Mouse (Mus musculus) layer of hippocampus, adult 2 months (tissue): ENCODE results near the gene Erc2. TPM values are rescaled to one million over a fixed set of nuclear protein-coding genes. Genes with fewer than 3 reads are reported as not detected.

Source experiments
- DNase-seq, 2 experiments: peaks; one replicate each; pipeline ENCODE4 v3.0.0; 2022; ENCODE audit warnings: low spot score in 2 of 2
- H3K27ac ChIP-seq: fragments of 200-600 bp; 2 replicates; pipeline ENCODE4 v1.8.1; 2022
- H3K4me3 ChIP-seq: fragments of 200-600 bp; 2 replicates; pipeline ENCODE4 v1.8.1; 2022; ENCODE audit warnings: mild to moderate bottlenecking
- CTCF ChIP-seq: fragments of 200-600 bp; conservative IDR thresholded peaks from 2 replicates; pipeline ENCODE4 v1.8.1; 2022; ENCODE audit warnings: antibody characterized with exemption, mild to moderate bottlenecking, moderate library complexity
- total RNA-seq, 2 experiments: library from RNA; stranded (reverse); gene quantifications; 2 replicates each; pipeline ENCODE4 v1.2.3; 2021

Gene Erc2
- total RNA-seq, 2 experiments from 2014 or later: 236 to 244 TPM

GRCm38 (mm10) chr14:28304131-28304530, 681.9 kb downstream of the Erc2 start:
- TF ChIP-seq CTCF: no peak

GRCm38 (mm10) chr14:28308661-28309060, 686.4 kb downstream of the Erc2 start:
- TF ChIP-seq CTCF: no peak
- no peak overlapping the region for H3K27ac ChIP-seq

More at GRCm38 (mm10) chr14:28304131-28304530, 681.9 kb downstream of the Erc2 start:
- Histone ChIP-seq H3K4me3 (no peak overlapping the region), H3K27ac (no peak overlapping the region)
- DNase-seq: no peak

GRCm38 (mm10) chr14:28316851-28317250, 694.6 kb downstream of the Erc2 start:
- Histone ChIP-seq H3K27ac (no peak overlapping the region), H3K4me3 (0 out of 2 replicates have a peak overlapping the region, but pooled peaks have one; percentile 3)
- TF ChIP-seq CTCF: no peak
- peak in 1 of 2 experiments; percentile 65 for DNase-seq

More at GRCm38 (mm10) chr14:28308661-28309060, 686.4 kb downstream of the Erc2 start:
- DNase-seq: no peak
- no peak overlapping the region for H3K4me3 ChIP-seq

GRCm38 (mm10) chr14:28321916-28322534, 699.8 kb downstream of the Erc2 start:
- TF ChIP-seq CTCF: peak; percentile 52
- DNase-seq: no peak
- no peak overlapping the region for H3K4me3 ChIP-seq
- H3K27ac ChIP-seq: no peak overlapping the region

- Histone ChIP-seq H3K27ac (no peak overlapping the region), H3K4me3 (no peak overlapping the region)
- no peak for TF ChIP-seq CTCF
- no peak for DNase-seq
These were observed 701.0 kb downstream of the Erc2 start for GRCm38 (mm10) chr14:28323243-28323642.

GRCm38 (mm10) chr14:28323727-28324126, 701.5 kb downstream of the Erc2 start:
- DNase-seq: no peak
- H3K4me3 ChIP-seq: no peak overlapping the region
- H3K27ac ChIP-seq: no peak overlapping the region
- no peak for TF ChIP-seq CTCF

GRCm38 (mm10) chr14:28326456-28326855, 704.2 kb downstream of the Erc2 start:
- TF ChIP-seq CTCF: no peak
- H3K4me3 ChIP-seq: no peak overlapping the region
- peak in 1 of 2 experiments; percentile 14 for DNase-seq

GRCm38 (mm10) chr14:28328512-28328911, 706.3 kb downstream of the Erc2 start:
- Histone ChIP-seq H3K4me3 (no peak overlapping the region), H3K27ac (no peak overlapping the region)
- TF ChIP-seq CTCF: no peak
- DNase-seq: no peak

More at GRCm38 (mm10) chr14:28326456-28326855, 704.2 kb downstream of the Erc2 start:
- H3K27ac ChIP-seq: 0 out of 2 replicates have a peak overlapping the region, but pooled peaks have one; percentile 2

- no peak for TF ChIP-seq CTCF
- DNase-seq: no peak
- H3K27ac ChIP-seq: no peak overlapping the region
These were observed 708.9 kb downstream of the Erc2 start for GRCm38 (mm10) chr14:28331108-28331507.

GRCm38 (mm10) chr14:28332351-28332953, 710.2 kb downstream of the Erc2 start:
- Histone ChIP-seq H3K27ac (no peak overlapping the region), H3K4me3 (no peak overlapping the region)
- no peak for DNase-seq
- TF ChIP-seq CTCF: no peak

More at GRCm38 (mm10) chr14:28331108-28331507, 708.9 kb downstream of the Erc2 start:
- H3K4me3 ChIP-seq: no peak overlapping the region

- no peak for DNase-seq
- no peak overlapping the region for H3K4me3 ChIP-seq
- TF ChIP-seq CTCF: no peak
- H3K27ac ChIP-seq: no peak overlapping the region
These were observed 716.9 kb downstream of the Erc2 start for GRCm38 (mm10) chr14:28339146-28339545.

- TF ChIP-seq CTCF: no peak
- DNase-seq: no peak
These were observed 726.9 kb downstream of the Erc2 start for GRCm38 (mm10) chr14:28349129-28349528.

GRCm38 (mm10) chr14:28356031-28356430, 733.8 kb downstream of the Erc2 start:
- Histone ChIP-seq H3K4me3 (no peak overlapping the region), H3K27ac (no peak overlapping the region)
- peak in 1 of 2 experiments; percentile 21 for DNase-seq
- TF ChIP-seq CTCF: no peak

More at GRCm38 (mm10) chr14:28349129-28349528, 726.9 kb downstream of the Erc2 start:
- Histone ChIP-seq H3K4me3 (no peak overlapping the region), H3K27ac (no peak overlapping the region)

- Histone ChIP-seq H3K27ac (no peak overlapping the region), H3K4me3 (no peak overlapping the region)
- no peak for TF ChIP-seq CTCF
- no peak for DNase-seq
These were observed 737.3 kb downstream of the Erc2 start for GRCm38 (mm10) chr14:28359502-28359901.
